Mouse (Mus musculus): ENCODE data around the gene Nfe2. TPM values are rescaled to one million over a fixed set of nuclear protein-coding genes. Genes with fewer than 3 reads are reported as not detected.

Nfe2 gene
- polyA plus RNA-seq, 1 experiment = 1.0 TPM

GRCm38 (mm10) chr15:103259989-103260388 lies 1.8 kb upstream of the Nfe2 start:
- 26% methylated on average over 1 of the region's 1 CpGs for WGBS
- Histone ChIP-seq H3K4me1 (ENCODE audit: control insufficient read depth, insufficient read depth, low read length) (no peaks in the 10 kb centered on the region), H3K27ac (ENCODE audit: insufficient read depth, low read depth, low read length) (no peak overlapping the region), H3K36me3 (ENCODE audit: control insufficient read depth, insufficient read depth, low read length) (no peaks in the 10 kb centered on the region), H3K4me3 (ENCODE audit: insufficient read depth, low read depth, low read length) (no peak overlapping the region), H3K27me3 (replicated peaks; ENCODE audit: control insufficient read depth, insufficient read depth, low read length) (no peaks in the 10 kb centered on the region)
- no peak for TF ChIP-seq CTCF (conservative IDR thresholded peaks at IDR 0.05; ENCODE audit: insufficient read depth, insufficient read length, low read depth, low read length)
- DNase-seq = peak; percentile 42

- no peak for DNase-seq
- WGBS = 73% methylated on average over 5 of the region's 5 CpGs
- H3K27ac ChIP-seq (ENCODE audit: insufficient read depth, low read depth, low read length) = no peak overlapping the region
- TF ChIP-seq POLR2A (IDR thresholded peaks at IDR 0.05; ENCODE audit: low read depth, low read length) (no peak), CTCF (conservative IDR thresholded peaks at IDR 0.05; ENCODE audit: insufficient read depth, insufficient read length, low read depth, low read length) (no peak)
- no peak overlapping the region for H3K4me3 ChIP-seq (ENCODE audit: insufficient read depth, low read depth, low read length)
- no peaks in the 10 kb centered on the region for H3K36me3 ChIP-seq (ENCODE audit: control insufficient read depth, insufficient read depth, low read length)
- no peaks in the 10 kb centered on the region for H3K4me1 ChIP-seq (ENCODE audit: control insufficient read depth, insufficient read depth, low read length)
- H3K27me3 ChIP-seq (replicated peaks; ENCODE audit: control insufficient read depth, insufficient read depth, low read length) = no peaks in the 10 kb centered on the region
Measured at GRCm38 (mm10) chr15:103259162-103259561, 959 bp upstream of the Nfe2 start.

- Histone ChIP-seq H3K27ac (ENCODE audit: insufficient read depth, low read depth, low read length) (no peak overlapping the region), H3K27me3 (replicated peaks; ENCODE audit: control insufficient read depth, insufficient read depth, low read length) (no peaks in the 10 kb centered on the region), H3K4me3 (ENCODE audit: insufficient read depth, low read depth, low read length) (no peak overlapping the region), H3K4me1 (ENCODE audit: control insufficient read depth, insufficient read depth, low read length) (no peaks in the 10 kb centered on the region), H3K36me3 (ENCODE audit: control insufficient read depth, insufficient read depth, low read length) (no peaks in the 10 kb centered on the region)
- 95% methylated on average over 6 of the region's 6 CpGs for WGBS
- DNase-seq = no peak
- TF ChIP-seq CTCF (conservative IDR thresholded peaks at IDR 0.05; ENCODE audit: insufficient read depth, insufficient read length, low read depth, low read length) (no peak), POLR2A (IDR thresholded peaks at IDR 0.05; ENCODE audit: low read depth, low read length) (no peak)
Measured at GRCm38 (mm10) chr15:103256210-103256986, 1.8 kb downstream of the Nfe2 start.

- no peak overlapping the region for H3K27ac ChIP-seq (ENCODE audit: insufficient read depth, low read depth, low read length)
- no peaks in the 10 kb centered on the region for H3K4me1 ChIP-seq (ENCODE audit: control insufficient read depth, insufficient read depth, low read length)
- WGBS = 2% methylated on average over 25 of the region's 25 CpGs
- H3K4me3 ChIP-seq (ENCODE audit: insufficient read depth, low read depth, low read length) = peak overlapping the region; percentile 37; the same call in 1 of the 2 replicates
- H3K36me3 ChIP-seq (ENCODE audit: control insufficient read depth, insufficient read depth, low read length) = no peaks in the 10 kb centered on the region
- DNase-seq = peak; percentile 37
- TF ChIP-seq POLR2A (IDR thresholded peaks at IDR 0.05; ENCODE audit: low read depth, low read length) = no peak
- no peak for TF ChIP-seq CTCF (conservative IDR thresholded peaks at IDR 0.05; ENCODE audit: insufficient read depth, insufficient read length, low read depth, low read length)
- no peaks in the 10 kb centered on the region for H3K27me3 ChIP-seq (replicated peaks; ENCODE audit: control insufficient read depth, insufficient read depth, low read length)
Measured at GRCm38 (mm10) chr15:103255169-103255568, 3.0 kb downstream of the Nfe2 start.

GRCm38 (mm10) chr15:103253352-103253751 lies 4.9 kb downstream of the Nfe2 start:
- no peak overlapping the region for H3K4me3 ChIP-seq (ENCODE audit: insufficient read depth, low read depth, low read length)
- H3K4me1 ChIP-seq (ENCODE audit: control insufficient read depth, insufficient read depth, low read length) = no peaks in the 10 kb centered on the region
- TF ChIP-seq CTCF (conservative IDR thresholded peaks at IDR 0.05; ENCODE audit: insufficient read depth, insufficient read length, low read depth, low read length) (no peak), POLR2A (IDR thresholded peaks at IDR 0.05; ENCODE audit: low read depth, low read length) (no peak)
- no peaks in the 10 kb centered on the region for H3K27me3 ChIP-seq (replicated peaks; ENCODE audit: control insufficient read depth, insufficient read depth, low read length)
- no peak for DNase-seq
- no peaks in the 10 kb centered on the region for H3K36me3 ChIP-seq (ENCODE audit: control insufficient read depth, insufficient read depth, low read length)
- H3K27ac ChIP-seq (ENCODE audit: insufficient read depth, low read depth, low read length) = no peak overlapping the region
- WGBS = 89% methylated on average over 1 of the region's 1 CpGs

GRCm38 (mm10) chr15:103252660-103253059 lies 5.5 kb downstream of the Nfe2 start:
- H3K4me3 ChIP-seq (ENCODE audit: insufficient read depth, low read depth, low read length) = no peak overlapping the region
- 81% methylated on average over 3 of the region's 3 CpGs for WGBS

GRCm38 (mm10) chr15:103251595-103251994 lies 6.6 kb downstream of the Nfe2 start:
- DNase-seq = no peak
- Histone ChIP-seq H3K4me3 (ENCODE audit: insufficient read depth, low read depth, low read length) (no peak overlapping the region), H3K4me1 (ENCODE audit: control insufficient read depth, insufficient read depth, low read length) (no peaks in the 10 kb centered on the region), H3K27ac (ENCODE audit: insufficient read depth, low read depth, low read length) (no peak overlapping the region), H3K36me3 (ENCODE audit: control insufficient read depth, insufficient read depth, low read length) (peaks cover 8% of the 10 kb centered on the region), H3K27me3 (replicated peaks; ENCODE audit: control insufficient read depth, insufficient read depth, low read length) (no peaks in the 10 kb centered on the region)
- TF ChIP-seq POLR2A (IDR thresholded peaks at IDR 0.05; ENCODE audit: low read depth, low read length) = no peak
- no peak for TF ChIP-seq CTCF (conservative IDR thresholded peaks at IDR 0.05; ENCODE audit: insufficient read depth, insufficient read length, low read depth, low read length)
- 86% methylated on average over 1 of the region's 1 CpGs for WGBS

More at GRCm38 (mm10) chr15:103252660-103253059, 5.5 kb downstream of the Nfe2 start:
- TF ChIP-seq CTCF (conservative IDR thresholded peaks at IDR 0.05; ENCODE audit: insufficient read depth, insufficient read length, low read depth, low read length) (no peak), POLR2A (IDR thresholded peaks at IDR 0.05; ENCODE audit: low read depth, low read length) (no peak)
- Histone ChIP-seq H3K4me1 (ENCODE audit: control insufficient read depth, insufficient read depth, low read length) (no peaks in the 10 kb centered on the region), H3K27ac (ENCODE audit: insufficient read depth, low read depth, low read length) (no peak overlapping the region), H3K36me3 (ENCODE audit: control insufficient read depth, insufficient read depth, low read length) (no peaks in the 10 kb centered on the region), H3K27me3 (replicated peaks; ENCODE audit: control insufficient read depth, insufficient read depth, low read length) (no peaks in the 10 kb centered on the region)
- no peak for DNase-seq
